Mouse (Mus musculus) splenic B cell, adult 2 months (primary cell): ENCODE measurements around the gene Lman1l.

Experiments
- DNase-seq: peaks from one replicate; pipeline ENCODE4 v3.0.0-alpha.2; 2011; ENCODE audit warnings: low read depth, low spot score
- H3K27me3 ChIP-seq: 2 replicates; pipeline ENCODE4 v1.6.1; 2012; ENCODE audit warnings: mild to moderate bottlenecking, low read length, moderate library complexity, mixed read lengths; ENCODE audit not compliant: control insufficient read depth, poor library complexity, insufficient read depth, severe bottlenecking
- H3K36me3 ChIP-seq: 2 replicates; pipeline ENCODE4 v1.6.1; 2012; ENCODE audit warnings: mild to moderate bottlenecking, low read length, moderate library complexity, mixed read lengths; ENCODE audit not compliant: control insufficient read depth, poor library complexity, insufficient read depth, severe bottlenecking

Gene Lman1l

GRCm38 (mm10) chr9:57614786-57615185 is 5.8 kb downstream of the Lman1l start:
- Histone ChIP-seq H3K27me3 (no peaks in the 10 kb centered on the region), H3K36me3 (no peaks in the 10 kb centered on the region)
- DNase-seq = no peak

DNA sequence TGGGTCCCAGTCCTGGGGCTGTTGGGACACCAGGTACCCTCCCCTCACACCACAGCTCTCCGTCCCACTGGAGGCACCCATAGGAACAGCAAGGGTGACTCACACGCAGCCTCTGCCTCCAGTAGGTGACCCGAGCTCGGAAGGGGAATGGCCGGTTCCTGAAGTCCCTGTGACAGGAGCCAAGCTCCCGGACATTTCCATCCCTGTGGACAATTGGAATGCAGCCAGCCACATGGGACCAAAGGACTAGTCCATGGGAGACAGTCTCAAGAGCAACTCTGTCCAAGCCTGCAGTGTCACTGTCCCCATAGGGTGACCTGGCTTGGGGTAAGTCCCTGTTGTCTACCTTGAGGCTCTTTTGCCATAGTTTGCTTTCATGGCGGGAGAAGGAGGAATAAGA is 6.6 kb downstream of the Lman1l start:
- no peaks in the 10 kb centered on the region for H3K27me3 ChIP-seq
- no peak for DNase-seq
- no peaks in the 10 kb centered on the region for H3K36me3 ChIP-seq

DNA sequence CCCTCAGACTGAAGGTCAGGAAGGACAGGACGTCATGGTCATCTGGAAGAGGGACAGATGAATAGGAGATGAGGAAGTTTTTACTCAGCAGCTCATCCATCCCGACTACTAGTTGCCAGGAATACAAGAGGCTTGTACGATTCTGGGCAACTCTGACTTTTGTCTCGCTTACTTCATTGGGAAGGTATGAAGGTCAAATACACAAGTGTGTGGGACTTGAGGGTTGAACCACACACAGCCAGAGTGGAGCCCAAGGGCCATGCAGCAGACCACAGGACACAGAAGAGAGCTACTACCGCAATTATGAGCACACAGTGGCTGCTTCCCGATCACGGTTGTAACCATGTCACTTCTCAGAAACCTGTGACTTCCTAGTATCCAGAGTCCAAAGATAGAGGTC is 8.0 kb downstream of the Lman1l start:
- Histone ChIP-seq H3K36me3 (no peaks in the 10 kb centered on the region), H3K27me3 (no peaks in the 10 kb centered on the region)
- no peak for DNase-seq

DNA sequence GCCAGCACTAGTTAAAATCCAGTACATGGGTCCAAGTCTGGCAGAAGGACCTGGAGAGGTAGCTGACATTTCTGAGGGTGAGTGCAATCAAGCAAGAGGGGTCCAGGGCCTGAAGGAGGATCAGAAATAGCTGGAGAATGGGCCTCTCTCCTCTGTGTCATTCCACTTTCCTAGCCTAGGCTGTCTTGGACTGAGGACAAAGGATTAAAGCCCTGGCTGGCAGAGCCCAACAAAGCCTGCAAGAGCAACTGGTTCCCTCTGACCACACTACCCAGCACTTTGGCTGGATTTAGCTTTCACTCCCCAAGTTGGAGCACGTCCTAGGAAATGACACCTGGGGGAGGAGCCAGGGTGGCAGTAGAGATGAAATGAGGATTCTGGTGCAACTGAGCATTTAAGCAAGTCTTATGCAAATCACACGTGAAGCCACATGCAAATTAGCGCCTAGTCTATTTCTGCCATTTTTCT is 10.2 kb downstream of the Lman1l start:
- no peak for DNase-seq
- no peaks in the 10 kb centered on the region for H3K27me3 ChIP-seq

GRCm38 (mm10) chr9:57609803-57610202 is 10.8 kb downstream of the Lman1l start:
- no peak for DNase-seq
- no peaks in the 10 kb centered on the region for H3K36me3 ChIP-seq
- no peaks in the 10 kb centered on the region for H3K27me3 ChIP-seq

More for the DNA sequence above, 10.2 kb downstream of the Lman1l start:
- no peaks in the 10 kb centered on the region for H3K36me3 ChIP-seq

- H3K36me3 ChIP-seq = no peaks in the 10 kb centered on the region
- DNase-seq = peak; percentile 54
- no peaks in the 10 kb centered on the region for H3K27me3 ChIP-seq
These were observed 14.3 kb downstream of the Lman1l start, which contains the start of gene Cplx3 for GRCm38 (mm10) chr9:57606139-57606851. Gene Cplx3, minus strand, starts transcription at chr9:57606281.

GRCm38 (mm10) chr9:57605503-57605902 is 15.1 kb downstream of the Lman1l start:
- Histone ChIP-seq H3K36me3 (no peaks in the 10 kb centered on the region), H3K27me3 (no peaks in the 10 kb centered on the region)
- no peak for DNase-seq

- no peak for DNase-seq
- Histone ChIP-seq H3K36me3 (no peaks in the 10 kb centered on the region), H3K27me3 (no peaks in the 10 kb centered on the region)
These were observed 15.7 kb downstream of the Lman1l start for GRCm38 (mm10) chr9:57604875-57605274.

DNA sequence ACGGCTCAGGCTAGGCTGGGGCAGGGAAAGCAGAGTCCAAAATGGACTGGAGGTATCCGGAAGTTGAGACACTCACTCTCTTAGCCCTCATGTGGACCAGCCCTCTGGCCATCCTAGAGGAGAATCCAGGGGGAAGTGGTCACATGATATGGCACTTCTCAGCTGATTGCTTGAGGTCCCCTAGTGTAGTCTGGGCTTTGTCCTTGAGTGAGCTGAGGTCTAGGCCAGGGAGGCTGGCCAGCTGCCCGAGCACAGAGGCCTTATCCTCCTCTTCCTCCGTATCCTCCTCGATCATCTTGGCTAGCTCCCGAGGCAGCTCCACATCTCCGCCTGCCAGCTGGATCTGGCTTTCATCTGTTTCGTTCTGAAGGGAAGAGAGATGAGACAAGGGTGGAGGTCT is 18.5 kb downstream of the Lman1l start:
- Histone ChIP-seq H3K36me3 (no peaks in the 10 kb centered on the region), H3K27me3 (no peaks in the 10 kb centered on the region)
- no peak for DNase-seq

DNA sequence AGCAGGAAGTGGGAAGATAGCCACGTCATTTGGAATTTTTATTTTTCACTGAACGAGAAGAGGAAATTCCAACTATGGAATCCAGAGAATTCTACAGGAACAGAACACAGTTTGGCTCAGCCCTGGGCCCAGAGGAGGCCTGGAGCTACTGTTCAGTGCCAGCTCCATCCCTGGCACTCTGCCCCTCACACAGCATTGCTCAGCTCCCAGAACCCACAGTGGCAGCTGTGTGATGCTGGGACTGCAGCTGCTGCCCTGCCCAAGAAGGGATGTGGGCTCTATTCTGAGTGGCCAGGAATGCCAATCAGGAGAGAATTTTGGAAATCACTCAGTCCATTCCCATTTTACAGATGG is 19.2 kb downstream of the Lman1l start:
- Histone ChIP-seq H3K27me3 (no peaks in the 10 kb centered on the region), H3K36me3 (no peaks in the 10 kb centered on the region)
- no peak for DNase-seq

- DNase-seq = no peak
- Histone ChIP-seq H3K36me3 (no peaks in the 10 kb centered on the region), H3K27me3 (no peaks in the 10 kb centered on the region)
These were observed 19.8 kb downstream of the Lman1l start for GRCm38 (mm10) chr9:57600620-57601352.

- DNase-seq = no peak
- no peaks in the 10 kb centered on the region for H3K27me3 ChIP-seq
- H3K36me3 ChIP-seq = peaks cover 6% of the 10 kb centered on the region; the same call in 1 of the 2 replicates
These were observed 21.6 kb downstream of the Lman1l start for GRCm38 (mm10) chr9:57598851-57599563.

- Histone ChIP-seq H3K27me3 (no peaks in the 10 kb centered on the region), H3K36me3 (peaks cover 8% of the 10 kb centered on the region; the same call in 1 of the 2 replicates)
- DNase-seq = no peak
These were observed 22.6 kb downstream of the Lman1l start for GRCm38 (mm10) chr9:57597929-57598382.

DNA sequence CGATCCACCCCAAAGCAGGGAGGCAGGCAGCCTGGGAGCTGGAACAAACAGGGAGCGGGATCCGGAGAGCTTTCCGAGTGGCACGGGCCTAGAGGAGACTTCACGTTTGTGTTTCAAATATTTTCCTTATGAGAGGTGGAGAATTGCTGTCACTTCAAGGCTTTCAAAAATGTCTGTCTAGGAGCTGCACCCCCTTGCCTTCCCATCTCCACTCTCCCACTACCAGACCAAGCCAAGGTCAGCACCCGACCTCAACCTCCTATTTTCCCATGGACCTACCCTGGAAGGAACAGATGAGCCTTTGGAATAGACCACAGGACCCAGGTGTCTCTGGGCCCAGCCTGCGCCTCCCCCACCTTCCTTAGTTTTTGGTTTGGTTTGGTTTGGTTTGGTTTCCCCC is 23.3 kb downstream of the Lman1l start:
- no peak for DNase-seq
- H3K27me3 ChIP-seq = no peaks in the 10 kb centered on the region
- peaks cover 8% of the 10 kb centered on the region; the same call in 1 of the 2 replicates for H3K36me3 ChIP-seq

DNA sequence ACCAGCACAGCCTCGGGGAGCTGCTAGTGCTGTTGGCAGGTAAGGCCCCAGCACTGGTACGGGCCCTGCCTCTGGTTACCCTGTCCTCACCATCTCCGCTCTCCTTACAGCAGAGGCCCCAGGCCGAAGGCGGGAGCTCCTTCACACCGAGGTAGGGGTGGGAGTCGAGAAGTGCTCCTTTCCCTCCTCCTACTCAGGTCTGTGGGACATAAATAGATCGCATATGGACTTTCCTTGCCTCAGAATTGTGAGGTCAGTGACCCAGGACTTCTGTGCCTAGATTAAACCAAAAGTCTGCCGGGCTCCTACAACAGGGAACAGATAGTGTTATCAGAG is 26.4 kb downstream of the Lman1l start:
- no peaks in the 10 kb centered on the region; the same call in 1 of the 2 replicates for H3K27me3 ChIP-seq
- H3K36me3 ChIP-seq = peaks cover 8% of the 10 kb centered on the region; the same call in 1 of the 2 replicates
- no peak for DNase-seq
